Mouse (Mus musculus): Measurements from ENCODE around the gene Wdr82. TPM values are rescaled to one million over a fixed set of nuclear protein-coding genes. Genes with fewer than 3 reads are reported as not detected.
A peak's percentile ranks its signal among the peaks of the same experiment; 100 is the strongest.

Gene Wdr82
- polyA plus RNA-seq, 2 experiments, result 6.5 to 24.5 TPM

- no peak for ATAC-seq (ENCODE audit: insufficient read depth)
- WGBS (ENCODE audit: insufficient replicate concordance), result 77% methylated on average over 12 of the region's 12 CpGs
- TF ChIP-seq EP300 (IDR thresholded peaks at IDR 0.05; ENCODE audit: low read depth) (no peak), CTCF (IDR thresholded peaks at IDR 0.05; ENCODE audit: low read depth) (no peak)
These were observed 41.9 kb downstream of the Wdr82 start for GRCm38 (mm10) chr9:106212594-106212981.

GRCm38 (mm10) chr9:106215341-106216125, 44.8 kb downstream of the Wdr82 start:
- ATAC-seq (ENCODE audit: insufficient read depth), result no peak
- no peaks in the 10 kb centered on the region for H3K36me3 ChIP-seq (replicated peaks; ENCODE audit: control insufficient read depth, insufficient read depth, low read depth)
- H3K9me3 ChIP-seq (ENCODE audit: control insufficient read depth, low read length), result no peaks in the 10 kb centered on the region
- TF ChIP-seq EP300 (IDR thresholded peaks at IDR 0.05; ENCODE audit: low read depth), result no peak
- peak; percentile 41 for TF ChIP-seq CTCF (IDR thresholded peaks at IDR 0.05; ENCODE audit: low read depth)
- 57% methylated on average over 6 of the region's 6 CpGs for WGBS (ENCODE audit: insufficient replicate concordance)
- H3K4me1 ChIP-seq (replicated peaks; ENCODE audit: control insufficient read depth in 2 of 2, insufficient read depth in 2 of 2, low read length in 1 of 2), result no peaks in the 10 kb centered on the region
- no peak for DNase-seq (ENCODE audit: low read depth in 3 of 3, low spot score in 3 of 3)
- no peaks in the 10 kb centered on the region for H3K27me3 ChIP-seq (ENCODE audit: control insufficient read depth, insufficient read depth, low read length)
- H3K27ac ChIP-seq, result no peak overlapping the region
- no peak overlapping the region for H3K4me2 ChIP-seq (ENCODE audit: low read depth)
- H3K4me3 ChIP-seq (ENCODE audit: insufficient read depth in 1 of 2, low read depth in 2 of 2, low read length in 2 of 2), result no peak overlapping the region
- H3K9ac ChIP-seq (replicated peaks), result no peak overlapping the region

More at GRCm38 (mm10) chr9:106212594-106212981, 41.9 kb downstream of the Wdr82 start:
- Histone ChIP-seq H3K4me3 (ENCODE audit: insufficient read depth in 1 of 2, low read depth in 2 of 2, low read length in 2 of 2) (no peak overlapping the region), H3K4me1 (replicated peaks; ENCODE audit: control insufficient read depth in 2 of 2, insufficient read depth in 2 of 2, low read length in 1 of 2) (no peaks in the 10 kb centered on the region), H3K27ac (no peak overlapping the region), H3K4me2 (ENCODE audit: low read depth) (no peak overlapping the region), H3K9ac (replicated peaks) (no peak overlapping the region), H3K36me3 (replicated peaks; ENCODE audit: control insufficient read depth, insufficient read depth, low read depth) (no peaks in the 10 kb centered on the region), H3K9me3 (ENCODE audit: control insufficient read depth, low read length) (no peaks in the 10 kb centered on the region), H3K27me3 (ENCODE audit: control insufficient read depth, insufficient read depth, low read length) (no peaks in the 10 kb centered on the region)
- no peak for DNase-seq (ENCODE audit: low read depth in 3 of 3, low spot score in 3 of 3)

GRCm38 (mm10) chr9:106216971-106217370, 46.2 kb downstream of the Wdr82 start:
- DNase-seq (ENCODE audit: low read depth in 3 of 3, low spot score in 3 of 3) (no peak), ATAC-seq (ENCODE audit: insufficient read depth) (no peak)
- no peak overlapping the region for H3K4me3 ChIP-seq (ENCODE audit: insufficient read depth in 1 of 2, low read depth in 2 of 2, low read length in 2 of 2)
- H3K4me1 ChIP-seq (replicated peaks; ENCODE audit: control insufficient read depth in 2 of 2, insufficient read depth in 2 of 2, low read length in 1 of 2), result no peaks in the 10 kb centered on the region
- 76% methylated on average over 7 of the region's 7 CpGs for WGBS (ENCODE audit: insufficient replicate concordance)
- no peaks in the 10 kb centered on the region for H3K27me3 ChIP-seq (ENCODE audit: control insufficient read depth, insufficient read depth, low read length)
- no peak overlapping the region for H3K27ac ChIP-seq
- no peak overlapping the region for H3K4me2 ChIP-seq (ENCODE audit: low read depth)
- no peaks in the 10 kb centered on the region for H3K9me3 ChIP-seq (ENCODE audit: control insufficient read depth, low read length)
- TF ChIP-seq EP300 (IDR thresholded peaks at IDR 0.05; ENCODE audit: low read depth), result no peak
- TF ChIP-seq CTCF (IDR thresholded peaks at IDR 0.05; ENCODE audit: low read depth), result no peak
- H3K9ac ChIP-seq (replicated peaks), result no peak overlapping the region
- H3K36me3 ChIP-seq (replicated peaks; ENCODE audit: control insufficient read depth, insufficient read depth, low read depth), result no peaks in the 10 kb centered on the region

- H3K4me3 ChIP-seq (ENCODE audit: insufficient read depth in 1 of 2, low read depth in 2 of 2, low read length in 2 of 2), result no peak overlapping the region
- DNase-seq (ENCODE audit: low read depth in 3 of 3, low spot score in 3 of 3) (no peak), ATAC-seq (ENCODE audit: insufficient read depth) (no peak)
- no peak overlapping the region for H3K9ac ChIP-seq (replicated peaks)
- no peak overlapping the region for H3K4me2 ChIP-seq (ENCODE audit: low read depth)
- TF ChIP-seq EP300 (IDR thresholded peaks at IDR 0.05; ENCODE audit: low read depth) (no peak), CTCF (IDR thresholded peaks at IDR 0.05; ENCODE audit: low read depth) (no peak)
- 62% methylated on average over 8 of the region's 8 CpGs for WGBS (ENCODE audit: insufficient replicate concordance)
- peaks cover 14% of the 10 kb centered on the region for H3K27me3 ChIP-seq (ENCODE audit: control insufficient read depth, insufficient read depth, low read length)
- H3K4me1 ChIP-seq (replicated peaks; ENCODE audit: control insufficient read depth in 2 of 2, insufficient read depth in 2 of 2, low read length in 1 of 2), result no peaks in the 10 kb centered on the region
- H3K9me3 ChIP-seq (ENCODE audit: control insufficient read depth, low read length), result no peaks in the 10 kb centered on the region
- H3K27ac ChIP-seq, result no peak overlapping the region
- no peaks in the 10 kb centered on the region for H3K36me3 ChIP-seq (replicated peaks; ENCODE audit: control insufficient read depth, insufficient read depth, low read depth)
These were observed 50.3 kb downstream of the Wdr82 start for GRCm38 (mm10) chr9:106220894-106221523.

GRCm38 (mm10) chr9:106222261-106222851, 51.6 kb downstream of the Wdr82 start, which contains the start of gene Tlr9:
Tlr9 (plus strand) TSS chr9:106222598.
- 20% methylated on average over 4 of the region's 4 CpGs for WGBS (ENCODE audit: insufficient replicate concordance)
- no peaks in the 10 kb centered on the region for H3K36me3 ChIP-seq (replicated peaks; ENCODE audit: control insufficient read depth, insufficient read depth, low read depth)
- H3K27ac ChIP-seq, result no peak within 1 kb of the TSS
- no peak within 1 kb of the TSS for H3K9ac ChIP-seq (replicated peaks)
- no peaks in the 10 kb centered on the region for H3K9me3 ChIP-seq (ENCODE audit: control insufficient read depth, low read length)
- H3K27me3 ChIP-seq (ENCODE audit: control insufficient read depth, insufficient read depth, low read length), result peaks cover 20% of the 10 kb centered on the region
- no peaks in the 10 kb centered on the region for H3K4me1 ChIP-seq (replicated peaks; ENCODE audit: control insufficient read depth in 2 of 2, insufficient read depth in 2 of 2, low read length in 1 of 2)
- no peak within 1 kb of the TSS for H3K4me3 ChIP-seq (ENCODE audit: insufficient read depth in 1 of 2, low read depth in 2 of 2, low read length in 2 of 2)
- DNase-seq (ENCODE audit: low read depth in 3 of 3, low spot score in 3 of 3) (no peak), ATAC-seq (ENCODE audit: insufficient read depth) (no peak)
- no peak within 1 kb of the TSS for H3K4me2 ChIP-seq (ENCODE audit: low read depth)
- no peak for TF ChIP-seq EP300 (IDR thresholded peaks at IDR 0.05; ENCODE audit: low read depth)
- no peak for TF ChIP-seq CTCF (IDR thresholded peaks at IDR 0.05; ENCODE audit: low read depth)
